Mouse (Mus musculus): ENCODE measurements around the gene Il1r1.
A peak's percentile ranks its signal among the peaks of the same experiment; 100 is the strongest.

Gene Il1r1

GRCm38 (mm10) chr1:40221864-40222263, 3.0 kb upstream of the Il1r1 start:
- TF ChIP-seq GATA4 (IDR thresholded peaks at IDR 0.05; ENCODE audit: insufficient replicate concordance, low read length) = 0 out of 2 replicates have a peak, but pooled peaks have one; percentile 15

GRCm38 (mm10) chr1:40222680-40223079, 2.2 kb upstream of the Il1r1 start:
- no peak for TF ChIP-seq GATA4 (IDR thresholded peaks at IDR 0.05; ENCODE audit: insufficient replicate concordance, low read length)

- TF ChIP-seq GATA4 (IDR thresholded peaks at IDR 0.05; ENCODE audit: insufficient replicate concordance, low read length) = no peak
Observed at GRCm38 (mm10) chr1:40223591-40223990, 1.3 kb upstream of the Il1r1 start.

GRCm38 (mm10) chr1:40225580-40225979, 700 bp downstream of the Il1r1 start:
- no peak for TF ChIP-seq GATA4 (IDR thresholded peaks at IDR 0.05; ENCODE audit: insufficient replicate concordance, low read length)

- no peak for TF ChIP-seq GATA4 (IDR thresholded peaks at IDR 0.05; ENCODE audit: insufficient replicate concordance, low read length)
Observed at GRCm38 (mm10) chr1:40229033-40229432, 4.2 kb downstream of the Il1r1 start.

- no peak for TF ChIP-seq GATA4 (IDR thresholded peaks at IDR 0.05; ENCODE audit: insufficient replicate concordance, low read length)
Observed at GRCm38 (mm10) chr1:40229771-40230280, 4.9 kb downstream of the Il1r1 start.

- no peak for TF ChIP-seq GATA4 (IDR thresholded peaks at IDR 0.05; ENCODE audit: insufficient replicate concordance, low read length)
Observed at GRCm38 (mm10) chr1:40230336-40230735, 5.5 kb downstream of the Il1r1 start.

- TF ChIP-seq GATA4 (IDR thresholded peaks at IDR 0.05; ENCODE audit: insufficient replicate concordance, low read length) = no peak
Observed at GRCm38 (mm10) chr1:40231116-40231515, 6.2 kb downstream of the Il1r1 start.

- TF ChIP-seq GATA4 (IDR thresholded peaks at IDR 0.05; ENCODE audit: insufficient replicate concordance, low read length) = no peak
Observed at GRCm38 (mm10) chr1:40233217-40233616, 8.3 kb downstream of the Il1r1 start.

- no peak for TF ChIP-seq GATA4 (IDR thresholded peaks at IDR 0.05; ENCODE audit: insufficient replicate concordance, low read length)
Observed at GRCm38 (mm10) chr1:40233621-40234020, 8.7 kb downstream of the Il1r1 start.

- no peak for TF ChIP-seq GATA4 (IDR thresholded peaks at IDR 0.05; ENCODE audit: insufficient replicate concordance, low read length)
Observed at GRCm38 (mm10) chr1:40235597-40236249, 10.8 kb downstream of the Il1r1 start.

- no peak for TF ChIP-seq GATA4 (IDR thresholded peaks at IDR 0.05; ENCODE audit: insufficient replicate concordance, low read length)
Observed at GRCm38 (mm10) chr1:40236694-40237093, 11.8 kb downstream of the Il1r1 start.

GRCm38 (mm10) chr1:40237094-40237493, 12.2 kb downstream of the Il1r1 start:
- TF ChIP-seq GATA4 (IDR thresholded peaks at IDR 0.05; ENCODE audit: insufficient replicate concordance, low read length) = no peak

- no peak for TF ChIP-seq GATA4 (IDR thresholded peaks at IDR 0.05; ENCODE audit: insufficient replicate concordance, low read length)
Observed at GRCm38 (mm10) chr1:40240353-40241092, 15.6 kb downstream of the Il1r1 start.

- no peak for TF ChIP-seq GATA4 (IDR thresholded peaks at IDR 0.05; ENCODE audit: insufficient replicate concordance, low read length)
Observed at GRCm38 (mm10) chr1:40242717-40243116, 17.8 kb downstream of the Il1r1 start.

- TF ChIP-seq GATA4 (IDR thresholded peaks at IDR 0.05; ENCODE audit: insufficient replicate concordance, low read length) = no peak
Observed at GRCm38 (mm10) chr1:40243561-40243998, 18.7 kb downstream of the Il1r1 start.

Measured in liver, adult (tissue).